Mouse (Mus musculus): ENCODE results near the gene Klhdc10.

The Klhdc10 gene

DNA sequence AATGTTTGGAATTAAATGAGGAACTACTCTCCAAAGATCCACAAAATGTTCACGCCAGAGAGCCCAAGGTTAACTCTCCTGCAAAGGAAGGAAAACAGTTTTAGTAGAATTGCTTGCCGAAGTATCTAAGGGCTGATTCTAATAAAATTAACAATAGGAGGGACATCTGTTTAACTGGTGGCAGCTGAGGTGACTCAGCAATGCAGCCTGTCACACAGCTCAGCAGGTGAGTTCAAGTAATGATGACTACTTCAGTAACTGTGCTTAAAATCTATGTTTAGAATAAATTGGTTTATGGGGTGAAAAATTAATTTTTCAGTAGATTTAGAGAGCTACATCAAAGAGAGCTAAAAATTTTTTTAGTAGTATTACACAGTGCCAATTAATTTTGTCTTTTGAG lies 81.2 kb downstream of the Klhdc10 start:
- TF ChIP-seq NANOG (IDR thresholded peaks at IDR 0.05; ENCODE audit: borderline replicate concordance, low read length) (no peak), POU5F1 (IDR thresholded peaks at IDR 0.05; ENCODE audit: borderline replicate concordance, low read length) (no peak), CTCF (conservative IDR thresholded peaks at IDR 0.05; ENCODE audit: low read length) (no peak)
- Histone ChIP-seq H3K4me3 (replicated peaks; ENCODE audit: low read length) (no peak overlapping the region), H3K9me3 (ENCODE audit: low read length) (no peaks in the 10 kb centered on the region), H3K27me3 (ENCODE audit: insufficient read depth, low read length) (no peaks in the 10 kb centered on the region), H3K36me3 (ENCODE audit: insufficient read depth, low read length) (peaks cover 100% of the 10 kb centered on the region), H3K4me1 (replicated peaks; ENCODE audit: low read depth, low read length) (no peaks in the 10 kb centered on the region)

DNA sequence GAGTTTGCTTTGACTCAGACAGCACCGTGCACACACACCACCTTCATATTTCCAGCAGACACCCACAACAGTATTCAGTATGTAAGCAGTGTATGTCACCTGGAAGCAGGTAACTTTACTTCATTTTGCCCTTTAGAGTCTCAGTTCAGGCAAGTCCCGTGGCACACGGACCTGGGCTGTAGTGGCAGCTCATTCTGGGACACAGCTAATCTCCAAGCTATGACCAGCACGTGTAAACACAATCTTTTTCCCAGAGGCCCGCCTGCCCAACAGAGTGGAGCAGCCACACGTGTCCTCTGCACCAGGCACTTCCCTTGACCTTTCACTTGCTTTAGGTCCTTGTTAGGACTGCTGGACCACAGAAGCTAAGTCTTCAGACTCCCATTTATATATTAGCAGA lies 84.8 kb downstream of the Klhdc10 start:
- Histone ChIP-seq H3K27me3 (ENCODE audit: insufficient read depth, low read length) (no peaks in the 10 kb centered on the region), H3K4me3 (replicated peaks; ENCODE audit: low read length) (no peak overlapping the region), H3K36me3 (ENCODE audit: insufficient read depth, low read length) (peaks cover 100% of the 10 kb centered on the region), H3K4me1 (replicated peaks; ENCODE audit: low read depth, low read length) (no peaks in the 10 kb centered on the region), H3K9me3 (ENCODE audit: low read length) (no peaks in the 10 kb centered on the region)
- no peak for TF ChIP-seq NANOG (IDR thresholded peaks at IDR 0.05; ENCODE audit: borderline replicate concordance, low read length)
- no peak for TF ChIP-seq CTCF (conservative IDR thresholded peaks at IDR 0.05; ENCODE audit: low read length)
- no peak for TF ChIP-seq POU5F1 (IDR thresholded peaks at IDR 0.05; ENCODE audit: borderline replicate concordance, low read length)

DNA sequence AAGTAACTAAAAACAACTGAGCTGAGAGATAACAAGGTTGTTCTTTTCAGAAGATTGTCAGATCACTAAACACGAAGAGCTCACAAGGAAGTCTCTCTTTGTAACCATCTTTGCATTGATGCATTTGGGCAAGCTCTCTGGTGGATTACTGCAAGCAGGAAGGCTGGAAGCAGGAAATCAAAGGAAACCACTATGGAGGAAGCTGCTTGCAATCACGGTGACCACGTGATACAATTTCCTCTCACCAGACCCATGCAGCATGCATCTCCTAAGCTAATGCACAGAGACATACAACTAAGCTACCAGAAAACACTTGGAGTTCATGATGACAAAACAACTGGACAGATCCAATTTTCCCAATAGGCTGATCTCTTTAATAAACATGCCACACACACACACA lies 97.4 kb downstream of the Klhdc10 start:
- TF ChIP-seq CTCF (conservative IDR thresholded peaks at IDR 0.05; ENCODE audit: low read length) (no peak), POU5F1 (IDR thresholded peaks at IDR 0.05; ENCODE audit: borderline replicate concordance, low read length) (no peak), NANOG (IDR thresholded peaks at IDR 0.05; ENCODE audit: borderline replicate concordance, low read length) (no peak)
- Histone ChIP-seq H3K4me3 (replicated peaks; ENCODE audit: low read length) (no peak overlapping the region), H3K27me3 (ENCODE audit: insufficient read depth, low read length) (no peaks in the 10 kb centered on the region), H3K4me1 (replicated peaks; ENCODE audit: low read depth, low read length) (peaks cover 4% of the 10 kb centered on the region; the same call in 1 of the 2 replicates), H3K9me3 (ENCODE audit: low read length) (no peaks in the 10 kb centered on the region), H3K36me3 (ENCODE audit: insufficient read depth, low read length) (peaks cover 97% of the 10 kb centered on the region)

Measured in E14TG2a.4 (cell line).